Mouse (Mus musculus) hindbrain, embryonic 13.5 days (tissue): ENCODE results near the gene Top1. TPM values are rescaled to one million over a fixed set of nuclear protein-coding genes. Genes with fewer than 3 reads are reported as not detected.
"Not testable (repeated sequence)": the region's sequence is repeated elsewhere in the genome, so short reads cannot be mapped to it uniquely, and the experiment has no call there.

ENCODE experiments used
- ATAC-seq: fragments of 200-750 bp; cut with Nextera tagmentation; 2 replicates; pipeline ENCODE4 v1.8.0; 2017; ENCODE audit warnings: moderate TSS enrichment; ENCODE audit not compliant: low FRiP score
- H3K27ac ChIP-seq: fragments of 300-500 bp; sonication (generic); 2 replicates; pipeline ENCODE4 v1.5.1; 2015; ENCODE audit warnings: inconsistent platforms, mild to moderate bottlenecking, moderate library complexity
- H3K27me3 ChIP-seq: fragments of 300-500 bp; sonication (generic); 2 replicates; pipeline ENCODE4 v1.6.1; 2015; ENCODE audit warnings: mild to moderate bottlenecking, inconsistent platforms
- H3K36me3 ChIP-seq: fragments of 300-500 bp; sonication (generic); 2 replicates; pipeline ENCODE4 v1.6.1; 2015; ENCODE audit warnings: mild to moderate bottlenecking, inconsistent platforms
- H3K4me1 ChIP-seq: fragments of 300-500 bp; sonication (generic); replicated peaks from 2 replicates; pipeline ENCODE4 v1.6.1; 2015; ENCODE audit warnings: inconsistent platforms
- H3K4me2 ChIP-seq: fragments of 300-500 bp; sonication (generic); 2 replicates; pipeline ENCODE4 v1.6.1; 2015; ENCODE audit warnings: inconsistent platforms, mild to moderate bottlenecking, moderate library complexity
- H3K4me3 ChIP-seq: fragments of 300-500 bp; sonication (generic); 2 replicates; pipeline ENCODE4 v1.5.1; 2015; ENCODE audit warnings: mild to moderate bottlenecking, inconsistent platforms
- H3K9ac ChIP-seq: fragments of 300-500 bp; sonication (generic); 2 replicates; pipeline ENCODE4 v1.6.1; 2015; ENCODE audit warnings: mild to moderate bottlenecking, inconsistent platforms
- H3K9me3 ChIP-seq: fragments of 300-500 bp; sonication (generic); 2 replicates; pipeline ENCODE4 v1.6.1; 2016; ENCODE audit warnings: inconsistent platforms
- WGBS: fragments of 180-500 bp; shearing (Covaris S2); methylation state at CpG from one replicate; pipeline ENCODE4 v1.1.7; 2015; 5-methylcytosine and 5-hydroxymethylcytosine counted together
- polyA plus RNA-seq: library from polyadenylated mRNA; unstranded; fragments of >200 nt; fragmentation: Nextera tagmentation; extraction: Ambion mirVana; gene quantifications from 2 replicates; pipeline ENCODE4 v1.2.1, GENCODE M21; 2015

Gene Top1
- polyA plus RNA-seq, 1 experiment from 2014 or later: 98.4 TPM

GRCm38 (mm10) chr2:160646144-160646844 lies 606 bp downstream of the Top1 start:
- Histone ChIP-seq H3K9ac (peak overlapping the region; percentile 100), H3K27me3 (no peaks in the 10 kb centered on the region), H3K4me3 (peak overlapping the region; percentile 99), H3K27ac (peak overlapping the region; percentile 100), H3K4me1 (peaks cover 27% of the 10 kb centered on the region), H3K36me3 (no peaks in the 10 kb centered on the region), H3K9me3 (no peaks in the 10 kb centered on the region), H3K4me2 (peak overlapping the region; percentile 71)
- ATAC-seq: peak; percentile 71
- WGBS: 1% methylated on average over 74 of the region's 76 CpGs

- 0% methylated on average over 17 of the region's 17 CpGs for WGBS
- Histone ChIP-seq H3K27ac (peak overlapping the region; percentile 100), H3K4me2 (peak overlapping the region; percentile 71), H3K27me3 (no peaks in the 10 kb centered on the region), H3K4me1 (peaks cover 27% of the 10 kb centered on the region), H3K9me3 (no peaks in the 10 kb centered on the region), H3K4me3 (peak overlapping the region; percentile 99), H3K9ac (peak overlapping the region; percentile 100), H3K36me3 (no peaks in the 10 kb centered on the region)
- no peak for ATAC-seq
Observed at GRCm38 (mm10) chr2:160646845-160647178, 1.1 kb downstream of the Top1 start.

GRCm38 (mm10) chr2:160648097-160648496 lies 2.4 kb downstream of the Top1 start:
- H3K4me1 ChIP-seq: peaks cover 31% of the 10 kb centered on the region
- H3K27ac ChIP-seq: no peak overlapping the region
- peak overlapping the region; percentile 99 for H3K4me3 ChIP-seq
- ATAC-seq: no peak
- WGBS: 31% methylated on average over 2 of the region's 2 CpGs
- H3K27me3 ChIP-seq: no peaks in the 10 kb centered on the region
- H3K4me2 ChIP-seq: peak overlapping the region; percentile 71
- H3K9ac ChIP-seq: peak overlapping the region; percentile 60
- H3K36me3 ChIP-seq: peaks cover 3% of the 10 kb centered on the region; the same call in 1 of the 2 replicates
- H3K9me3 ChIP-seq: no peaks in the 10 kb centered on the region

- peaks cover 7% of the 10 kb centered on the region; the same call in 1 of the 2 replicates for H3K36me3 ChIP-seq
- peak overlapping the region; percentile 99 for H3K4me3 ChIP-seq
- H3K27ac ChIP-seq: no peak overlapping the region
- 0 out of 2 replicates have a peak overlapping the region, but pooled peaks have one; percentile 49 for H3K9ac ChIP-seq
- peaks cover 35% of the 10 kb centered on the region for H3K4me1 ChIP-seq
- H3K4me2 ChIP-seq: peak overlapping the region; percentile 71
- H3K9me3 ChIP-seq: no peaks in the 10 kb centered on the region
- no peak for ATAC-seq
- 83% methylated on average over 2 of the region's 2 CpGs for WGBS
- no peaks in the 10 kb centered on the region for H3K27me3 ChIP-seq
Observed at GRCm38 (mm10) chr2:160649072-160649471, 3.4 kb downstream of the Top1 start.

- no peak overlapping the region for H3K27ac ChIP-seq
- H3K9ac ChIP-seq: no peak overlapping the region
- H3K9me3 ChIP-seq: no peaks in the 10 kb centered on the region
- no peak for ATAC-seq
- H3K4me2 ChIP-seq: no peak overlapping the region
- no peaks in the 10 kb centered on the region for H3K27me3 ChIP-seq
- peaks cover 20% of the 10 kb centered on the region for H3K36me3 ChIP-seq
- WGBS: 86% methylated on average over 2 of the region's 2 CpGs
- peaks cover 40% of the 10 kb centered on the region for H3K4me1 ChIP-seq
- H3K4me3 ChIP-seq: no peak overlapping the region
Observed at GRCm38 (mm10) chr2:160651165-160651564, 5.5 kb downstream of the Top1 start.

GRCm38 (mm10) chr2:160653218-160653617 lies 7.5 kb downstream of the Top1 start:
- Histone ChIP-seq H3K9ac (no peak overlapping the region), H3K36me3 (peaks cover 23% of the 10 kb centered on the region), H3K27ac (0 out of 2 replicates have a peak overlapping the region, but pooled peaks have one; percentile 18), H3K4me3 (no peak overlapping the region), H3K4me1 (peaks cover 34% of the 10 kb centered on the region), H3K9me3 (no peaks in the 10 kb centered on the region), H3K4me2 (no peak overlapping the region), H3K27me3 (no peaks in the 10 kb centered on the region)
- 95% methylated on average over 2 of the region's 2 CpGs for WGBS
- no peak for ATAC-seq

GRCm38 (mm10) chr2:160655561-160655960 lies 9.9 kb downstream of the Top1 start:
- H3K4me2 ChIP-seq: no peak overlapping the region
- no peak for ATAC-seq
- H3K4me1 ChIP-seq: peaks cover 21% of the 10 kb centered on the region
- 97% methylated on average over 1 of the region's 1 CpGs for WGBS
- H3K27me3 ChIP-seq: no peaks in the 10 kb centered on the region
- H3K9me3 ChIP-seq: no peaks in the 10 kb centered on the region
- H3K4me3 ChIP-seq: no peak overlapping the region
- peaks cover 25% of the 10 kb centered on the region for H3K36me3 ChIP-seq
- H3K27ac ChIP-seq: no peak overlapping the region
- no peak overlapping the region for H3K9ac ChIP-seq

GRCm38 (mm10) chr2:160656234-160656633 lies 10.5 kb downstream of the Top1 start:
- no peak for ATAC-seq
- no peaks in the 10 kb centered on the region for H3K9me3 ChIP-seq
- H3K4me3 ChIP-seq: no peak overlapping the region
- H3K36me3 ChIP-seq: peaks cover 25% of the 10 kb centered on the region
- no peak overlapping the region for H3K4me2 ChIP-seq
- H3K27ac ChIP-seq: no peak overlapping the region
- 74% methylated on average over 1 of the region's 1 CpGs for WGBS
- H3K9ac ChIP-seq: no peak overlapping the region
- H3K4me1 ChIP-seq: peaks cover 19% of the 10 kb centered on the region
- H3K27me3 ChIP-seq: no peaks in the 10 kb centered on the region

GRCm38 (mm10) chr2:160657801-160658442 lies 12.2 kb downstream of the Top1 start:
- H3K4me3 ChIP-seq: no peak overlapping the region
- H3K4me2 ChIP-seq: no peak overlapping the region
- peaks cover 17% of the 10 kb centered on the region for H3K4me1 ChIP-seq
- H3K27ac ChIP-seq: no peak overlapping the region
- no peak for ATAC-seq
- H3K27me3 ChIP-seq: no peaks in the 10 kb centered on the region
- WGBS: 93% methylated on average over 13 of the region's 13 CpGs
- no peaks in the 10 kb centered on the region for H3K9me3 ChIP-seq
- no peak overlapping the region for H3K9ac ChIP-seq
- peaks cover 27% of the 10 kb centered on the region for H3K36me3 ChIP-seq

- H3K36me3 ChIP-seq: peaks cover 22% of the 10 kb centered on the region
- H3K27ac ChIP-seq: no peak overlapping the region
- no peak for ATAC-seq
- no peaks in the 10 kb centered on the region for H3K9me3 ChIP-seq
- H3K4me2 ChIP-seq: no peak overlapping the region
- peaks cover 11% of the 10 kb centered on the region for H3K4me1 ChIP-seq
- H3K4me3 ChIP-seq: no peak overlapping the region
- H3K27me3 ChIP-seq: no peaks in the 10 kb centered on the region
- no peak overlapping the region for H3K9ac ChIP-seq
Observed at GRCm38 (mm10) chr2:160658811-160659210, 13.1 kb downstream of the Top1 start.

GRCm38 (mm10) chr2:160664421-160664820 lies 18.7 kb downstream of the Top1 start:
- H3K9ac ChIP-seq: no peak overlapping the region
- no peaks in the 10 kb centered on the region; the same call in 1 of the 2 replicates for H3K4me1 ChIP-seq
- H3K27me3 ChIP-seq: no peaks in the 10 kb centered on the region
- peaks cover 3% of the 10 kb centered on the region; the same call in 1 of the 2 replicates for H3K36me3 ChIP-seq
- no peak overlapping the region for H3K4me3 ChIP-seq
- no peak for ATAC-seq
- H3K27ac ChIP-seq: no peak overlapping the region
- no peaks in the 10 kb centered on the region for H3K9me3 ChIP-seq
- H3K4me2 ChIP-seq: no peak overlapping the region

GRCm38 (mm10) chr2:160664986-160665385 lies 19.3 kb downstream of the Top1 start:
- H3K4me1 ChIP-seq, H3K4me2 ChIP-seq, H3K9ac ChIP-seq, H3K4me3 ChIP-seq, H3K9me3 ChIP-seq, H3K36me3 ChIP-seq, H3K27me3 ChIP-seq, ATAC-seq, H3K27ac ChIP-seq: not testable (repeated sequence)
- WGBS: 96% methylated on average over 2 of the region's 2 CpGs

- WGBS: 94% methylated on average over 4 of the region's 4 CpGs
- Histone ChIP-seq H3K27me3 (no peaks in the 10 kb centered on the region), H3K4me3 (no peak overlapping the region), H3K27ac (no peak overlapping the region), H3K9ac (no peak overlapping the region), H3K4me1 (no peaks in the 10 kb centered on the region), H3K9me3 (no peaks in the 10 kb centered on the region), H3K4me2 (no peak overlapping the region), H3K36me3 (peaks cover 14% of the 10 kb centered on the region)
- no peak for ATAC-seq
Observed at GRCm38 (mm10) chr2:160667259-160667658, 21.6 kb downstream of the Top1 start.
